Mouse (Mus musculus): Measurements from ENCODE around the gene Sppl2c. TPM values are rescaled to one million over a fixed set of nuclear protein-coding genes. Genes with fewer than 3 reads are reported as not detected.

The Sppl2c gene
- total and polyA plus RNA-seq, 3 experiments: not detected

GRCm38 (mm10) chr11:104233574-104234206, 47.6 kb downstream of the Sppl2c start:
- Histone ChIP-seq H3K27me3 (ENCODE audit: control insufficient read depth in 1 of 2, insufficient read depth in 2 of 2, low read length in 2 of 2) (no peaks in the 10 kb centered on the region; a peak in 1 of 4 replicates), H3K27ac (ENCODE audit: control insufficient read depth, low read depth, low read length) (no peak overlapping the region), H3K4me3 (ENCODE audit: control insufficient read depth in 1 of 2, insufficient read depth in 1 of 2, low read depth in 2 of 2, low read length in 2 of 2) (no peak overlapping the region), H3K9ac (ENCODE audit: control insufficient read depth, low read depth, low read length, poor library complexity, severe bottlenecking) (no peak overlapping the region), H3K79me2 (ENCODE audit: control insufficient read depth, insufficient read depth, low read length, poor library complexity) (peaks cover 2% of the 10 kb centered on the region; the same call in 1 of the 2 replicates), H3K9me3 (replicated peaks; ENCODE audit: insufficient read depth, low read length) (no peaks in the 10 kb centered on the region), H3K4me1 (ENCODE audit: control insufficient read depth in 1 of 2, insufficient read depth in 2 of 2, low read length in 2 of 2) (peaks cover 0 to 5% of the 10 kb centered on the region in 2 experiments; a peak in 1 of 4 replicates), H3K36me3 (ENCODE audit: control insufficient read depth in 1 of 2, insufficient read depth in 2 of 2, low read length in 2 of 2) (peaks cover 0 to 3% of the 10 kb centered on the region in 2 experiments; a peak in 2 of 4 replicates)
- TF ChIP-seq GABPA (IDR thresholded peaks at IDR 0.05; ENCODE audit: low read depth, low read length) (no peak), ZNF384 (IDR thresholded peaks at IDR 0.05; ENCODE audit: low read depth, low read length) (no peak), MAX (IDR thresholded peaks at IDR 0.05; ENCODE audit: low read length) (no peak), NELFE (IDR thresholded peaks at IDR 0.05; ENCODE audit: low read depth, low read length) (no peak), ZKSCAN1 (IDR thresholded peaks at IDR 0.05; ENCODE audit: low read depth, low read length) (no peak), BHLHE40 (IDR thresholded peaks at IDR 0.05; ENCODE audit: borderline replicate concordance, low read depth, low read length) (no peak), CHD2 (IDR thresholded peaks at IDR 0.05; ENCODE audit: low read length) (no peak), KAT2A (conservative IDR thresholded peaks at IDR 0.05; ENCODE audit: low read depth, low read length) (no peak), JUND (IDR thresholded peaks at IDR 0.05; ENCODE audit: low read depth, low read length) (no peak), MXI1 (IDR thresholded peaks at IDR 0.05; ENCODE audit: low read depth, low read length) (no peak), UBTF (IDR thresholded peaks at IDR 0.05; ENCODE audit: borderline replicate concordance, insufficient read depth, low read depth, low read length) (no peak), GATA1 (IDR thresholded peaks at IDR 0.05; ENCODE audit: low read depth, low read length) (no peak), ZMIZ1 (IDR thresholded peaks at IDR 0.05; ENCODE audit: low read depth, low read length) (no peak), TCF12 (IDR thresholded peaks at IDR 0.05; ENCODE audit: low read depth, low read length) (no peak)
- DNase-seq (ENCODE audit: low read depth, low spot score): no peak

- Histone ChIP-seq H3K4me1 (ENCODE audit: control insufficient read depth in 1 of 2, insufficient read depth in 2 of 2, low read length in 2 of 2) (peaks cover 0 to 5% of the 10 kb centered on the region in 2 experiments; a peak in 1 of 4 replicates), H3K4me3 (ENCODE audit: control insufficient read depth in 1 of 2, insufficient read depth in 1 of 2, low read depth in 2 of 2, low read length in 2 of 2) (no peak overlapping the region), H3K36me3 (ENCODE audit: control insufficient read depth in 1 of 2, insufficient read depth in 2 of 2, low read length in 2 of 2) (peaks cover 0 to 3% of the 10 kb centered on the region in 2 experiments; a peak in 2 of 4 replicates), H3K27me3 (ENCODE audit: control insufficient read depth in 1 of 2, insufficient read depth in 2 of 2, low read length in 2 of 2) (no peaks in the 10 kb centered on the region; a peak in 1 of 4 replicates), H3K27ac (ENCODE audit: control insufficient read depth, low read depth, low read length) (no peak overlapping the region), H3K9me3 (replicated peaks; ENCODE audit: insufficient read depth, low read length) (no peaks in the 10 kb centered on the region), H3K9ac (ENCODE audit: control insufficient read depth, low read depth, low read length, poor library complexity, severe bottlenecking) (no peak overlapping the region), H3K79me2 (ENCODE audit: control insufficient read depth, insufficient read depth, low read length, poor library complexity) (peaks cover 2% of the 10 kb centered on the region; the same call in 1 of the 2 replicates)
- TF ChIP-seq MAZ (IDR thresholded peaks at IDR 0.05; ENCODE audit: low read depth, low read length): no peak
- DNase-seq (ENCODE audit: low read depth, low spot score): no peak
Observed at GRCm38 (mm10) chr11:104234680-104235079, 48.6 kb downstream of the Sppl2c start.

All from MEL (cell line).